Mouse (Mus musculus) embryonic fibroblast, embryonic 13.5 days (primary cell): ENCODE measurements at regions not wholly inside any gene's neighbourhood (a gene's known extent, or its start where the extent isn't known, plus 50 kb on each side); places are given as distances from the start of the nearest gene placed in this dataset.

ENCODE experiments used
- CTCF ChIP-seq: IDR thresholded peaks from 2 replicates; pipeline ENCODE4 v1.5.1; 2011; ENCODE audit warnings: mild to moderate bottlenecking, control low read depth, low read length, moderate library complexity, borderline replicate concordance; ENCODE audit not compliant: insufficient read depth
- POLR2A ChIP-seq: IDR thresholded peaks from 2 replicates; pipeline ENCODE4 v1.6.1; 2011; ENCODE audit warnings: low read depth, mild to moderate bottlenecking, control low read depth, low read length, moderate library complexity

- TF ChIP-seq POLR2A (no peak), CTCF (no peak)
These were observed 115.0 kb upstream of the Paqr3 start for GRCm38 (mm10) chr5:97226425-97226824.
